Comparison of ENCODE assay signal across 17 mouse cellular contexts in genomic region chr6:15008113-15008512, GRCm38 (mm10).
"Had no signal": no experiment of that assay in that cellular context is flagged by ENCODE, and none has a peak within 500 bp of the region (broad histone marks: within the 10 kb centered on the region; RNA-seq: fewer than 3 reads in every experiment).

No protein-coding gene starts in this region.

- H3K9me3 ChIP-seq: hindbrain, embryonic 15.5 days; limb, embryonic 10.5 days; limb, embryonic 13.5 days; liver, embryonic 12.5 days; liver, embryonic 15.5 days had no signal

- H3K4me3 ChIP-seq: hindbrain, embryonic 15.5 days; limb, embryonic 10.5 days; limb, embryonic 13.5 days; liver, embryonic 12.5 days; liver, embryonic 15.5 days had no signal

- H3K36me3 ChIP-seq: hindbrain, embryonic 15.5 days; limb, embryonic 10.5 days; limb, embryonic 13.5 days; liver, embryonic 12.5 days; liver, embryonic 15.5 days had no signal

- H3K27me3 ChIP-seq: hindbrain, embryonic 15.5 days; limb, embryonic 13.5 days; liver, embryonic 12.5 days; liver, embryonic 15.5 days had no signal

- H3K27ac ChIP-seq: hindbrain, embryonic 15.5 days; limb, embryonic 10.5 days; limb, embryonic 13.5 days; liver, embryonic 12.5 days; liver, embryonic 15.5 days had no signal

- ATAC-seq: intestine, postnatal 0 days; liver, embryonic 12.5 days had no signal

- H3K4me1 ChIP-seq: hindbrain, embryonic 15.5 days; limb, embryonic 10.5 days; limb, embryonic 13.5 days; liver, embryonic 12.5 days; liver, embryonic 15.5 days had no signal

- H3K4me2 ChIP-seq: hindbrain, embryonic 15.5 days; limb, embryonic 13.5 days; liver, embryonic 12.5 days; liver, embryonic 15.5 days; midbrain, embryonic 11.5 days had no signal

- DNase-seq: kidney, adult 2 months; kidney, postnatal 10 days; kidney, postnatal 4 days; layer of hippocampus, adult 9-11 months; layer of hippocampus, postnatal 36 days; liver; midbrain, embryonic 14.5 days; thymus, adult 2 months; thymus, postnatal 14 days; thymus, postnatal 4 days had no signal

- H3K9ac ChIP-seq: hindbrain, embryonic 15.5 days; limb, embryonic 13.5 days; liver, embryonic 12.5 days; liver, embryonic 15.5 days had no signal
